Mouse (Mus musculus) mesoderm, embryonic 11.5 days (tissue): Measurements from ENCODE around the gene Gabarap.
A peak's percentile ranks its signal among the peaks of the same experiment; 100 is the strongest.

Experiments
- DNase-seq: peaks from one replicate; pipeline ENCODE4 v3.0.0-alpha.2; 2012; ENCODE audit warnings: low read depth, low spot score

Gene Gabarap

GRCm38 (mm10) chr11:69968793-69969192 is 22.1 kb upstream of the Gabarap start:
- DNase-seq, result no peak

DNA sequence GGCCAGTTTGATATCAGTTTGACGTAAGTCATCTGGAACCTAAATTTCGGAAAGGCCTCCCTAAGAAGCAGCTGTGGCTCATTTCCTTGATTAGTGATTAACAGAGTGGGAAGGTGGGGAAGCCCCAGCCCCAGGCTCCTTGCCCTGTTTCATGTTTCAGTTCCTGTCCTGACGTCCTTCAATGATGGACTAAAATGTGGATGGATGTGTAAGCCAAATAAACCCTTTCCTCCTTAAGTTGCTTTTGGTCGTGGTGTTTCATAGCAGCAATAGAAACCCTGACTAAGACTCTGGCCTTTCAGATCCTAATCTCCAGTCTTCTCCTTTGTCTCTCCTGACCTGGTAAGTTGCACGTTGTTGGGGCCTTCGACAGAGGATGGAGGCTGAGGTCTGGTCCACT is 20.7 kb upstream of the Gabarap start:
- no peak for DNase-seq

- DNase-seq, result no peak
Measured at GRCm38 (mm10) chr11:69970775-69971174, 20.2 kb upstream of the Gabarap start.

DNA sequence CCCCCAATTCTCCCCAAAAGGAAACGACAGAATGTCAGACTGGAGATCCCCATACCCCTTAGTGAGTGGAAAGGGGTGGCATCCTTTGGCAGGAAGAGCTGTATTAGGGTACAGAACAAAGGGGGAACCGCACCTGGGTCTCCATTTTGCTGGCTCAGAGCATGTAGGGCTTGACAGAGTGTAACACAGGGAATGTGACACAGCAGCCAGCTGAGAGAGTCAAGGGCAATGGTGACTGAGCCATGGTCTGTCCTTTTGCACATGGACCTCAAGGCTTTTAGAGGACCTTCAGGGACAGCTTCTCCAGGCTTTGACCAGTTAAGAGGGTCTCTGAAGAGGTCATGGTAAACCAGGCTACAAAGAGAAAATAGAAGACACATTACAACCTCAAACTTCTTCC is 16.0 kb upstream of the Gabarap start:
- no peak for DNase-seq

- DNase-seq, result no peak
Measured at GRCm38 (mm10) chr11:69976271-69976670, 14.7 kb upstream of the Gabarap start.

DNA sequence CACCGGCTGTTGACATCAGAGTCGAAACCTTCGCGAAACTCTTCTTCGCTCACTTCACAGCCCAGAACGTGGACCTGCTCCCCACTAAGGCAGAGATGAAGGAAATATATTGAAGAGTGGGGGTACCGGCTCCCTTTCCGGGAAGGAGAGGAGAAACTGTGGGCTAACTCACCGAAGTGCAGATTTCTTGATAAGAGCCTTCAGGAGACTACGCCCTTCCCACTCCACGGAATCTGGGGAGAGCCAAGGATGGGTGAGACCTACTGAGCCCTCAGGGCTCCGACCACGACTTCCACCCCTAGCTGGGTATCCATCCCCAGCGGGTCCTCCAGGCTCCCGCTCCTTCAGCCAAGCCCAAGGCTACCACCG is 11.1 kb upstream of the Gabarap start:
- DNase-seq, result no peak

GRCm38 (mm10) chr11:69980196-69981140 is 10.5 kb upstream of the Gabarap start:
- DNase-seq, result peak; percentile 99

DNA sequence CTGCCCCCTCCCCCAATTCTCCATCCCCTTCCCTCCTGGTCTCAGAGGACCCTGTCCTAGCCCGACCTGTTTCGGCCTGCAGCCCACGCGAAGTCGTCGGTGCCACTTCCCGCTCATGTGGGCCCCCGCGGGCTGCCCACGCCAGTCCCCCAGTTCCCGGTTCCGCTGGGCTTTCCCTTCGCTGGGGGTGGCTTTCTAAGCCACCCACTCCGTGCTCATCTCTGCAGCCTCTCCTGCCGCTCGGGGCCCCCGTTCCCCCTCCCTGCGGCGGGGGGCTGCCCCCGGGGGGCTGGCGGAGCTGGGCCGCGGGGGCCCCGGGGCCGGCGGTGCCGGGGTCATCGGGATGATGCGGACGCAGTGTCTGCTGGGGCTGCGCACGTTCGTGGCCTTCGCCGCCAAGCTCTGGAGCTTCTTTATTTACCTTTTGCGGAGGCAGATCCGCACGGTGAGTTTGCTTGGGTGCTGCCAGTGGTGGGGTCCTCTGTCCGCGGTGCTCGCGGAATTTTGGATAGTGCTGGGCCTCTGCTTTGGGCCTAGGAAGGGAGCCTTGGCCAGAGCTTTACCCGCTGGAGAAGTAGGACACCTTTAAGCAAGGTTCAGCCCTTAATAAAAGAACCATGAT is 9.7 kb upstream of the Gabarap start, which contains the start of gene Ctdnep1:
Gene Ctdnep1 (plus strand): TSS at position 16 of the 622 bp plus-strand sequence.
- DNase-seq, result no peak

GRCm38 (mm10) chr11:69982225-69982624 is 8.7 kb upstream of the Gabarap start, which contains the start of gene Elp5:
Gene Elp5 (minus strand): TSS chr11:69982517.
- DNase-seq, result no peak

DNA sequence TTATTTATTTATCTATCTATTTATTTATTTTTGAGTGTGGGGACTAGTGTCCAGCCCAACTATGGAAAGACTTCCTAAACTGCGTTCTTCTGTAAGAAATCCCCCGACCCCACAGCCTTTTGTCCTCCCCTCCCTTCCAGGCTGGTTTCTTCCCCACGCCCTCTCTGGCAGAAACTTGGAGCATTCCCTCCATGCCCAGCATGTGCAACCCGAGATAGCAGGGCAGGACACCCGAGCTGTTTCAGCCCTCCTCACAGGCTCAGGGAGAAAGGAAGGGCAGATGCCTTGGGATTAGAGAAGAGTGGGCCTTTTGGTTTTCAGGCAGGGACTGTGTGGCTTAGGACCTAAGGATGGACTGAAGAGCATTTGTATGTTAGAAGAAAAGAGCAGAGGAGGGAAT is 8.1 kb upstream of the Gabarap start:
- DNase-seq, result no peak

DNA sequence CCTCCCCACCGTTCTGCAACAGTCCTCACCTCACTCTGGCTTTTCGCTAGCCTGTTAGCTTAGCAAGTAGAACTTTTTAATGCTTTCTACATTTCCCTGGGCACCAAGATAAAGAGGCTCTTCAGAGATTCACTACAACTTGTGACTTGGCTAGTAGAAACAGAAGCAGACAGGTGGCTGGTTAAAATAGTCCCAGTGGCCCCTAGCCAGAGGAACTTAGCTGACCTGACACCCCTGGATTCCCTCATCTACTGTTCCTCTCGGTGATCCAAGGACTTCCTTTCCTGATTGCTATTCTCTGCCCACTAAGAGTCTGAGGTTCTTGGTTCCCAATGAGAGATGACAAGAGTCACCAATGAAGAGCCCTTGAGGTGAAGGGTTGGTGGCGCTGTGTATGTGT is 7.6 kb upstream of the Gabarap start:
- DNase-seq, result no peak

GRCm38 (mm10) chr11:69984431-69984830 is 6.5 kb upstream of the Gabarap start:
- no peak for DNase-seq

DNA sequence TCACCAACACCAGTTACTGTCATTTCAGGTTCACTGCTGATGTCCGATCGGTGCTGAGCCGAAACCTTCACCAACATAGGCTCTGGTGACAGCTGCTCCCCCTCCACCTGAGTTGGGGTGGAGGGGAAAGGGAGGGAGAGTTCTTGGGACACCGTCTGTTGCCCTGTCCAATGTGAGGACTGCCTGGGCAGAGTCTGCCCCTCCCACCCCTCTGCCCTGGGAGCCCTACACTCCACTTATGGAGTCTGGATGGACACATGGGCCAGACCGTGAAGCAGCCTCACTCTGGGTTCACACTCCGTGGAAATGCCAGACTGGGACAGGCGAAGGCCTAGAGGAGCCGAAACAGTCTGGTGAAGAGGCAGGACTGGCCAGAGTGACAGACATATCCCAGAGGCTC is 994 bp upstream of the Gabarap start:
- DNase-seq, result no peak

DNA sequence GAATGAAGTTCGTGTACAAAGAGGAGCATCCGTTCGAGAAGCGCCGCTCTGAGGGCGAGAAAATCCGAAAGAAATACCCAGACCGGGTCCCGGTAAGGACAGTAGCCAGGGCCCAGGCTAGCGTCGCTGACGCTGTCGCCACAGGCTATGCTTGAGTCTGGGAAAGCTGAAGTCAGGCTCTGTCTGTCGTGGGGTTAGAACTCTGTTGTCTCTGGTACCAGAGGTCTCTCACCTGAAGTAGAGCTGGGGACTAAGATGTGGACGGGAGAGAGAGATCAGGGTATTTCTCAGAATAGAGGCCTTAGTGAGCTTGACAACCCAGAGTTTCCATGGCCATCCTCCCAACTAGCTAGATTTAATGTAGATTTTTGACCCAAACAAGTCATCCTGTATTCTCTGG is 768 bp downstream of the Gabarap start:
- no peak for DNase-seq

DNA sequence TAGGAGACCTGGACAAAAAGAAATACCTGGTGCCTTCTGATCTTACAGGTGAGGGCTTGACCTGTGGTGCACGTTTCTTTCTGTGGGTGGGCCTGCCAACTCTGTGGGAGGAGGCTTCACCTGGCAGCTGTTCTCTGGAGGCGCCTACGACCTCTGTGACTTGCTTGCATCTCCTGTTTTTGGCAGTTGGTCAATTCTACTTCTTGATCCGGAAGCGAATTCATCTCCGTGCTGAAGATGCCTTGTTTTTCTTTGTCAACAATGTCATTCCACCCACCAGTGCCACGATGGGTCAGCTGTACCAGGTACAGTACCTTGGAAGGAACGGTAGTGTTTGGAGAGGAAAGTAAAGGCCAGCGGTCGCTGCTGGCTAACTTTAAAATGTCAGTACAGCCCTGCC is 1.5 kb downstream of the Gabarap start:
- DNase-seq, result no peak

GRCm38 (mm10) chr11:69992932-69993331 is 2.0 kb downstream of the Gabarap start:
- no peak for DNase-seq

- DNase-seq, result no peak
Measured at GRCm38 (mm10) chr11:69994401-69995090, 3.6 kb downstream of the Gabarap start.

DNA sequence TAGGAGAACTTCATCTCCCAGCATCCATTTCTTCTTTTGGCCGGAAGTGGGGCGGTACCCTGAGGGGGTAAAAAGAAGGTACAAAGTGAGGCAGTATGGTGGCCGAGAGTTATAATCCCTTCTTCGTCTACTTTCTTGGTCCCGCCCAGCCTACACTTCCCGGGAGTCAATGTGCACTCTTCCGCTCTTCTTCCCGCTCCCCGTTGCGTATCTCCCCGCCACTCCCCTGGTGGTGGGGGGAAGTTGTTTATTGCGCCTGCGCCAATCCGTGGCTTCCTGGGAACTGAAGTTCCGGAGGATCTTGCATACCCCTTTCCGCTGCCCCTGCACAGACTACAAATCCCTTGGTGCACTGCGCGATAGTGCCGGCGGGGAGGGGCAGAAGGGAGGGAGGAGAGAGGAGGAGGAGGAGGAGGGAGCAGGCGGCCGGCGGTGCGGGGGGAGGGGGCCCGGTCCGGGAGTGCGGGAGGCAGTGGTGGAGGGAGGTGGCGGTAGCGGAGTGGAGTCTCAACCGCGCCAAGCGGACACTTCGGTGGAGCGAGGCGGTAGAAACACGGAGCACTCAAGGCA is 4.5 kb downstream of the Gabarap start, which contains the start of gene Phf23:
Gene Phf23 (plus strand): TSS at position 387 of the 570 bp plus-strand sequence.
- DNase-seq, result peak; percentile 99

DNA sequence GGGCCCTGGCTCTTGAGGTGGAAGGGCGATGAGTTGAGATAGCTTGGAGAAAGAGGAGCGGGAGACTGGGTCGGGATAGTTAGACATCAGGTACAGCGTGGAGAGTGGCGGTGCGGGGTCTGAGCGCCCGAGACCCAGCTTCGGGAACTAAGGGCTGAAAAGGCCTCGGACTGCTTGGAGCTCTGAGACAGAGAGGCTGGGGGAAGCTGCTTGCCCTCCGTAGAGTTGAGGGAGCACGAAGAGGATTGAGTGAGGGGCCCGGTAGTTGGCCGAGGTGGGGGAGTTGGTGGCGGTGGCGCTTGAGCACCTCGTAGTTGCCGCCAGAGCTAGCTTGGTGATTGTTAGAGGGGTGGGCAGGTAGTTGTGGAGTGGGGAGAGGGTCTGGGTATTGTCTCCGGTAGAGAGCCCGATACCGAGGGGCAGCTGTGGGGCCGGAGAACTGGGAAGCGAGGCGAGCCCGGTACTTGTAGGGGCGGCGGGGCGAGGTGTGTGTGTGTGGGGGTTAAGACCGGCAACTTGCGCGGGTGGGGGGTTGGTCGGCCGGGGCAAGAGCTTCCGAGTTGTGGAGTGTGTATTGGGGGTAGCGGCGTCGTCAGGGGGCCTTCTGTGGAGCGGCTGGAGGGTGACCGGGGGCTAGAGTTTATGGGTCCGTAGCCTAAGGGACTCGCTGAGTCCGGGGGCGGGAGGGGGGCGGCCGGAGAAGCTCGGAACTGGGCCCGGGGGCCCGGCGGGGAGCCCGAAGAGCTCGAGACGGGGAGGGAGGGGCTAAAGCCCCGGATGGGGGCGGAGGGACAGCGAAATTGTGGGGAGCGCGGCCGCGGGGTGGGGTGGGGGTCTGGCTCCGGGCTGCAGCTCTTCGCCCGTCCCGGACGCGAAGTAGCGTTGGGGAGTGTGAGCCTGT is 5.5 kb downstream of the Gabarap start:
- peak; percentile 53 for DNase-seq

DNA sequence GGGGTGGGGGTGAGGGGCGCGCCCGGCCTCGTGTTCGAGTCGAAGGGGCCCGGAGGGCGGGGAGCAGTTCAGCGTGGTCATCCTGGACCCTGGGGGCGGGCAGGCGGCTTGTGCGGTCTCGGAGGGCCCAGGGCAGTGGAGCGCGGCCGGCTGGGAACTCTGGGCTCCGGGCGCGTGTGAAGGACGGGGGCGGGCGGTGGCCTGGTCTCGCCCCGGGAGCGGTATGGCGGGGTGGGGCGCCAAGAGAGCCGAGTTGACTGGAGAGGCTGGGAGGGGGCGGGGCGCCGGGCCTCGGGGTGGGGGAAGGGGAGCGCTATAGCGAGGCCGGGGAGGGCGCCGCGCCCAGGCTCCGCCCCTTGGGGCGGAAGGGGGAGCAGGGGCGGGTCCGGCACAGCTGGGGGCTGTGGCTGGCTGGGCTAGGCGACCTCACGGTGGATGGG is 6.1 kb downstream of the Gabarap start:
- DNase-seq, result peak; percentile 87
